Mouse (Mus musculus) natural killer cell, adult 2 months (primary cell): ENCODE results near the gene Gm49369.
"Not testable (repeated sequence)": the region's sequence is repeated elsewhere in the genome, so short reads cannot be mapped to it uniquely, and the experiment has no call there.

ENCODE experiments used
- DNase-seq, 2 experiments: peaks; one replicate each; pipeline ENCODE4 v3.0.0; 2022; ENCODE audit warnings: low spot score in 2 of 2

The Gm49369 gene

GRCm38 (mm10) chr7:142328507-142328906 is 54.0 kb downstream of the Gm49369 start:
- no peak for DNase-seq

DNA sequence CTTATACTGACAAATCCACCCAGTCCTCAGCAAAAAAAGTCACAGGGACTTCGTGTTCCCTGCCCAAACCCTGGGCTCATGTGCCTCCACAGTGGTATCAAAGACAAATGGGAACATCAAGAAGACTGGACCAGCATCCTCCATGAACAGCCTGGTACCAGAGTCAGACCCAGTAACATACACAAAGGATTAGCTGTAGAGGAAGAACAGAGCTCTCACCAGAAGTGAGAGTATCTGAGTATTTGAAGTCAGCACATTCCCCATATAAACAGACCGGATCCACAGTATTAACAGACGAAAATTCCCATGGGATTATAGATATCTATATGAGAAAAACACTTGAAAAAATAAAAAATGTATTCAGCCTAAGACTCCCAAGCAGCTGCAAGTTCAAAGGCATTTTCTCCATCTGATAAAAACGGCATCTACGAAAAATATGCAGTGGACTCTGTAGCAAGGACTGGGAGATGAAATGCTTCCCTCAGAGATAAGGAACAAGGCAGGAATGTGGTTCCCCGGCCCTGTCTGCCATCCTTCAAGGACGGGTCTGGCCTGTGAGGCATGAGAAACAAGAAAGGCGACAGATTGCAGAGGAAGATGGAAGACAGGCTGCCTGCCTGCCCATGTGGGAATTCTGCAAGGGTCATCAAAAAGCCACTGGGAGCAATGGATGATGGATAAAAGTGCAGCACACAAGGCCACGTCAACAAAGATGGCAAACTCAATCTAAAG is 55.6 kb downstream of the Gm49369 start:
- no peak for DNase-seq

DNA sequence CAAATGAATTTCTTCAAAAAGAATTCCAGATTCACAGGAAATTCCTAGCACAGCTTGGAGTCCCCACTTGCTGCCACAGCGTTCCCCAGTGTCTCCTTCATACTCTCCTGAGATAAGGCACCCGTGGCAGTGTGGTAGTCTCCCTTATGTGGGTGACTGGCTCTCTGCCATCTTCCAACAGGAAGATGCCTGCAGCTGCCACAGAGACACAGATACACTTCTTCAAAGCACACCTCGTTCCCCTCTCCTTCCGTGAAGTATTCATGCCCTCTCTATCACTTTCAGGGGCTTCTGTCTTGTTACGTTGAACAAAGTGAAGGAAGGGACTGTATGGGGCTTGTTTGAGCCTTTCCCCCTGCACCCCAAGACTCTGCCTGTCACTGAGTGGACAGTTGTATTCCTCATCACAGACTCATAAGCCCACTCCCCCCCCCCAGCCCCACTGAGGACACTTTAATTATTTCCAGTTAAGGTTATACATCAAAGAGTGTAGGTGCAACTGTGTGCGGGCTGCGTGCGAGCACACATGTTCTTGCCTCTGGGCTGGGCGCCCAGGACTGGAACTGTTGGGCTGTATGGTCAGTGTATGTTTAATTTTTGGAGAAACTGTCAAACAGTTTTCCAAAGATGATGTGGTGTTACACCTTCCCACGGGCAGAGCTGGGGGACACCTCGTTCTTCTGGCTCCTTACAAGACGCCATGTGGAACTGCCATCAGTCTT is 58.9 kb downstream of the Gm49369 start:
- DNase-seq: no peak

- DNase-seq: no peak
Observed at GRCm38 (mm10) chr7:142322641-142323040, 59.8 kb downstream of the Gm49369 start.

DNA sequence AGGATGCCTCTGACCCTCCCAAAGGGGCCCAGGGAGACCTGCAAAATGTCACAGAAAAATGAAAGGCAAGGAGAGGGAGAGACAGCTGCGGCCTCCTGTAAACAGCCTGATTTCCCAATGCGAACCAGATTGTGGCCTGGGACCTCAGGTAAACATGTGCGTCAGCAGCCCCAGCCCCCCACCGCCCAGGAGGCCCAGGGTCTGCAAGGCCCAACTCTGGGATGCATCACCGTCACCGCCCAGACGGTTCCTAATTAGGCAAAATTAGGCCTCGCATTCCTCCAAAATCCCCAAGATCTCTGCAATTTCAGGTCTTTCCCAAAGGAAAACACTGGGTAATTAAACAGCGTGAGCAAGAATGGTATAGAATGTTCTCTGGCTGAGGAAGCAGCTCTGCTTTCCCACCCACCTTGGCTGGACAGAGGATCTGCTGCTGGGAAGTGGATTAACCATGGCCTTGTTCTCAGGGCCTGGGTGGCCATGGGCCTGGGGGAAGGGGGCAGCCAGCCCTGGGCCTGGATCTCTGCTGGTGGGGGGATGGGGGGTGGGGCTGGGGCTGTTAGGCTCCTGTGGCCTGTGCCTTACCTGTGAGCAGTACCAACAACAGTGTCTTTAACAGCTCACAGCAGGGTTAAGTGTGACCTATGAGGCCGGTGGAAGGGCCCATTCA is 60.7 kb downstream of the Gm49369 start:
- DNase-seq: not testable (repeated sequence)
